Mouse (Mus musculus) thymus, adult 2 months (tissue): ENCODE data around the gene Gm28308. TPM values are rescaled to one million over a fixed set of nuclear protein-coding genes. Genes with fewer than 3 reads are reported as not detected.

Experiments used
- DNase-seq: peaks from one replicate; pipeline ENCODE4 v3.0.0; 2021
- H3K27ac ChIP-seq: fragments of 200-500 bp; 2 replicates; pipeline ENCODE4 v1.5.1; 2012; ENCODE audit warnings: low read length, control low read depth; ENCODE audit not compliant: control insufficient read depth, insufficient read depth
- H3K27me3 ChIP-seq: fragments of 200-500 bp; 2 replicates; pipeline ENCODE4 v1.6.1; 2012; ENCODE audit warnings: mild to moderate bottlenecking, low read length, moderate library complexity, mixed read lengths; ENCODE audit not compliant: control insufficient read depth, insufficient read depth
- H3K36me3 ChIP-seq: fragments of 200-500 bp; 2 replicates; pipeline ENCODE4 v1.6.1; 2012; ENCODE audit warnings: mild to moderate bottlenecking, low read length, moderate library complexity; ENCODE audit not compliant: control insufficient read depth, insufficient read depth
- H3K4me1 ChIP-seq: fragments of 200-500 bp; replicated peaks from 2 replicates; pipeline ENCODE4 v1.6.1; 2012; ENCODE audit warnings: low read length; ENCODE audit not compliant: control insufficient read depth, insufficient read depth
- H3K4me3 ChIP-seq: fragments of 200-500 bp; 2 replicates; pipeline ENCODE4 v1.5.1; 2012; ENCODE audit warnings: mild to moderate bottlenecking, low read length, control low read depth, moderate library complexity; ENCODE audit not compliant: control insufficient read depth, insufficient read depth
- CTCF ChIP-seq: fragments of 200-500 bp; IDR thresholded peaks from 2 replicates; pipeline ENCODE4 v1.5.1; 2012; ENCODE audit warnings: mild to moderate bottlenecking, control low read depth, low read length, moderate library complexity, borderline replicate concordance; ENCODE audit not compliant: control insufficient read depth, poor library complexity, insufficient read depth; ENCODE audit errors: extremely low read depth
- POLR2A ChIP-seq: fragments of 200-500 bp; IDR thresholded peaks from 2 replicates; pipeline ENCODE4 v1.6.1; 2012; ENCODE audit warnings: mild to moderate bottlenecking, low read length, control low read depth, moderate library complexity; ENCODE audit not compliant: control insufficient read depth, poor library complexity, insufficient read depth; ENCODE audit errors: extremely low read depth
- WGBS: fragments of 180-500 bp; shearing (Covaris S2); methylation state at CpG from one replicate; pipeline ENCODE4 v1.1.7; 2018; 5-methylcytosine and 5-hydroxymethylcytosine counted together
- polyA plus RNA-seq: library from polyadenylated mRNA; depleted of rRNA; stranded (reverse); fragments of >200 nt; gene quantifications from 2 replicates; pipeline ENCODE4 v1.2.3, GENCODE M21; 2012

Gene Gm28308
- polyA plus RNA-seq, 1 experiment: 0.24 TPM

DNA sequence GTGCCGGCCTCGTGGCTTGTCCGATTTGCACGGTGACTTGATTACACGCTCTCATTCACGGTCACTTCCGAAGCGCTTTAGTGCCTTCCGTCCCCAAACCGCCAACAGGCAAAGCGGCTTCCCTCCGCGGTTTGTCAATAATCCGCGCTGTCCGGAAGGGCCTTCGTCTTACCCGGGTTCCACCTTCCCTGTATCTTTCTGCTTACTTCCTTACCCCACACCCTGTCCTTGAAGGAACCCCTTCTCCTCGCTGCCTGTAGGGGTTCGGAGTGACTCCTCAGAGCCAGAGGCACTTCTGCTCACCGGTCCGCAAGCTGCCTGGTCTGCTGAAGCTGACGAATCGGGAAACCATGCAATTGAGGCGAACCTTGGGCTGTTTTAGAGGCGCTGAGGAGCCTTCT lies 33.3 kb upstream of the Gm28308 start:
- under 1% methylated on average over 26 of the region's 26 CpGs for WGBS
- Histone ChIP-seq H3K27me3 (peaks cover 62% of the 10 kb centered on the region), H3K27ac (no peak overlapping the region), H3K36me3 (no peaks in the 10 kb centered on the region), H3K4me3 (no peak overlapping the region), H3K4me1 (peaks cover 16% of the 10 kb centered on the region)
- no peak for TF ChIP-seq CTCF
- TF ChIP-seq POLR2A: no peak
- no peak for DNase-seq

DNA sequence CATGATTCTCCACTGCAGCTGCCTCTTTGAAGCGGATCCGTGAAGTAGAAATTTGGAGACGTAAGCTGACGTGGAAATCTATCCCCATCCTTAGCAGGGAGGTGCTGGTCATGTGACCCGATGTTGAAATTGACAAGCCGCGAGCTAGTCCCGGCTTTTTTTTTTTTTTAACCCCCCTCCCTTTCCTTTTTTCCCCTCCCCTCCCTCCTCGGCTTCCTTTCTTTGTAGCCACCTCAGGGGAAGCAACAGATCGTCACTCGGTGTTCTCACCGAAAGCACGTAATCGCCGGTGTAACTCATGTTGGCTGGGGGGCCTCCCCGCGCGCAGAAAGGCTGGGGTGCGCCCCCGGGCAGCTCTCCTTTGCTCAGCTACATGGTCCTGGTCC lies 32.6 kb upstream of the Gm28308 start, which contains the start of gene Hoxa11:
Gene Hoxa11, minus strand, starts transcription at position 54 of the 386 bp plus-strand sequence.
- no peak for TF ChIP-seq CTCF
- TF ChIP-seq POLR2A: no peak
- no peak for DNase-seq
- H3K36me3 ChIP-seq: no peaks in the 10 kb centered on the region
- WGBS: 4% methylated on average over 20 of the region's 20 CpGs
- no peak within 1 kb of the TSS for H3K27ac ChIP-seq
- peaks cover 68% of the 10 kb centered on the region for H3K27me3 ChIP-seq
- H3K4me3 ChIP-seq: no peak within 1 kb of the TSS
- peaks cover 16% of the 10 kb centered on the region for H3K4me1 ChIP-seq

DNA sequence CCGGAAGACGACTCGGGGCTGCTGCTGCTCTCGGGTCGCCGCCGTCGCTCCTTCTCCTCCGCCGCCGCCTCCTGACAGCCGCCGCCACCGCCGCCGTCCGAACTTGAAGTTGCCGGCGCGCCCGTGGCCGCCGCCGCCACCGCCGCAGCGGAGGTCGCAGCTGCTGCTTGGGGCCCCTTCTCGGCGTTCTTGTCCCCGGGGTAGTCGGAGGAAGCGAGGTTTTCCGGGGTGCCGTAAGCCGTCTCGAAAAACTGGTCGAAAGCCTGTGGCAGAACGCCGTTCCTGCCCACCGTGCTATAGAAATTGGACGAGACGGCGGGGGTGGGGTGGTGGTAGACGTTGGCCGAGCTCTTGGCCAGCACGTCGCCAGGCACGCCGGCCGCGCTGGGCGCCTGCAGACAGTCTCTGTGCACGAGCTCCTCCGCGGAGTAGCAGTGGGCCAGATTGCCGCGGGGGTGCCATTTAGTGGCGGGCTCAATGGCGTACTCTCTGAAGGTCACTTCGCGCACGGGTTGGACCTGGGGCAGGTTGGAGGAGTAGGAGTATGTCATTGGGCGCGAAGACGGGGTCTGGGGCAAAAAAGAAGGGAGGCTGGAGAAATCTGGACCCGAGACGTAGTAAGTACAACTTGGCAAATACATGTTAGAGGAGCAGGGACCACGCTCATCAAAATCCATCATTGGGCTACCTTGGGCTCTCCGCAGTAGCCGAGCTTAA lies 32.1 kb upstream of the Gm28308 start:
- no peak overlapping the region for H3K4me3 ChIP-seq
- H3K27ac ChIP-seq: no peak overlapping the region
- H3K36me3 ChIP-seq: no peaks in the 10 kb centered on the region
- no peak for DNase-seq
- H3K27me3 ChIP-seq: peaks cover 72% of the 10 kb centered on the region
- no peak for TF ChIP-seq CTCF
- no peak for TF ChIP-seq POLR2A
- 3% methylated on average over 71 of the region's 71 CpGs for WGBS
- peaks cover 16% of the 10 kb centered on the region for H3K4me1 ChIP-seq

DNA sequence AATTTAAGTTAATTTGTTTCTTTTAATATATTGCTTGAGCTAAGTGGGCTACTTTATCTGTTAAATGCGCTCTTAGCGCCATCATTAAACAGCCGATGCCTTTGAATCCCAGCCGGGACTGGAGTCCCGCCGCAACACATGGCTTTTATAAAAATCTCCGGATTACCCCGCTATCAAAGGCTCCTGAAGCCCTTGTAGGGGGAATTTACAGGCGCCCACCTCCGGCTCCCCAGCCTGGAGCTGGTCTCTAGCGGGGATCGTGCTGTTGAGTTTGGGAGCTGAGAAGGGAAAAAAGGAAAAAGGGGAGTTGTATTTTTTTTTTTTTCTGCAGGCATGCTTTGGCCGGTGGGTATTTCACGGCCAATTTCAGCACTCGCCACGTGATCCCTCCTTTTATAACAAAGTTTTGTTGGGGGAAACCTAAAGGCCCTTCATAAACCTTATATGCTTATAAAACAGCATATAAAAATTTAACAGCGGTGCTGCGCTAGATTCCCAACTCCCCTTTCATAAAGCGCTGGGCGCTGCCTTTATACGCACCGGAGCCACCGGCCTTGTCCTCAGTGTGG lies 31.4 kb upstream of the Gm28308 start:
- Histone ChIP-seq H3K27ac (no peak overlapping the region), H3K4me3 (no peak overlapping the region), H3K27me3 (peaks cover 72% of the 10 kb centered on the region), H3K4me1 (peaks cover 16% of the 10 kb centered on the region), H3K36me3 (no peaks in the 10 kb centered on the region)
- no peak for DNase-seq
- TF ChIP-seq CTCF (no peak), POLR2A (no peak)
- WGBS: 8% methylated on average over 23 of the region's 23 CpGs

DNA sequence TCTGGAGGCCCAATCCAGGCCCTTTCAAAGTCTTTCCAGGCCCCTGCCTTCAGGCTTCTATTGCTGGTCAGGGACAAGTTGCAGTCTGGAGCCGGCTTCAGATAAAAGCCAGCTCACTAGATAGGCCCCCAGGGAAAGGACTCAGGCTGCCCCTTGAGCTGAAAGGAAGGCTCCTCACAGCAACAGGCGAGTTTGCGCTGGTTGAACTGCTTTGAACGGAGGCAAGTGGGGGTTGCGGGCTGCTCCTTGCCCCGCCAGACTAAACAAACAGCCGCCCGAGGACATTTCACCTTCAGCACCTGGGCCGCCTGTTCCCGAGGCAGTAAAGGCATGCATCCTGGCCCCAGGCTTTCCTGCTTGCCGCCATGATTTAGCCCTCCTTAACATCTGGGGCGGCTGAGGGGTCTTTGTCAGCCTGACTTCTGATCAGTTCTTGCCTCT lies 30.6 kb upstream of the Gm28308 start:
- Histone ChIP-seq H3K4me1 (peaks cover 13% of the 10 kb centered on the region), H3K27ac (no peak overlapping the region), H3K27me3 (peaks cover 69% of the 10 kb centered on the region), H3K36me3 (no peaks in the 10 kb centered on the region), H3K4me3 (no peak overlapping the region)
- TF ChIP-seq POLR2A (no peak), CTCF (no peak)
- DNase-seq: no peak
- 20% methylated on average over 12 of the region's 12 CpGs for WGBS

DNA sequence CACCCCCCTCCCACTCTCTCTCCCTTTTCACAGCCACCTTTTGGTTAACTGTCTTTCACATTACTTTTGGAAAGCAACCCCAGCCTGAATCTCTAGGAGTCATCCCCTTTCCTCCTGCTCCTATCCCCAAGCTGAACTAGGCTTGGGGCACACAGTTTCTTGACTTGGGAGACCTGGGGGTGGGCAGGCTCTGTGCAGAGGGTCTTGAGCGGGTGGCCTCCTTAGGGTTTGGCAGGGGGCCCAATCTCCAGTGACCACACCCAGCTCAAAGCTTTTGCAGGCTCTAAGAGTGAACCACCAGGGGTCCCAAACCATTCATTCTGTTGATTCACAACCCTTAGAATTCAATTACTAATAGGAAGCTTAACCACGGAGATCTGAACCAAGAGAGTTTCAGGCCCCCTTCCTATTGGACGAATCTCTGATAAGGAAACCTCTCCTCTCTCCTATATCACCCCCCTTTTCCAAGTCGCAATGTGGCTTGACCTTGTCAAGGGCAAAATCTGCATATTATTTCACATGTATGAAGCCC lies 29.7 kb upstream of the Gm28308 start:
- 38% methylated on average over 4 of the region's 4 CpGs for WGBS
- Histone ChIP-seq H3K4me1 (peaks cover 13% of the 10 kb centered on the region), H3K36me3 (no peaks in the 10 kb centered on the region), H3K4me3 (no peak overlapping the region), H3K27ac (no peak overlapping the region), H3K27me3 (peaks cover 65% of the 10 kb centered on the region; the same call in 1 of the 2 replicates)
- no peak for DNase-seq
- TF ChIP-seq POLR2A: no peak
- TF ChIP-seq CTCF: no peak
